Mouse (Mus musculus): ENCODE results near the gene Ephb1.

- no peak for TF ChIP-seq POLR2A (IDR thresholded peaks at IDR 0.05; ENCODE audit: insufficient read length, low read depth)
- no peak for TF ChIP-seq CEBPB (IDR thresholded peaks at IDR 0.05; ENCODE audit: insufficient read depth, poor library complexity, severe bottlenecking)
- TF ChIP-seq MYOD1 (IDR thresholded peaks at IDR 0.05; ENCODE audit: control insufficient read depth in 1 of 3, insufficient read length in 2 of 3, low read depth in 2 of 3) = no peak
- no peak for TF ChIP-seq SRF (IDR thresholded peaks at IDR 0.05; ENCODE audit: control insufficient read depth, insufficient read length, low read depth)
- no peak for TF ChIP-seq MYOG (IDR thresholded peaks at IDR 0.05; ENCODE audit: control insufficient read depth in 1 of 3, insufficient read depth in 1 of 3, insufficient read length in 2 of 3, low read depth in 2 of 3)
- no peak for TF ChIP-seq E2F4 (IDR thresholded peaks at IDR 0.05; ENCODE audit: insufficient read depth)
- TF ChIP-seq USF1 (IDR thresholded peaks at IDR 0.05; ENCODE audit: low read depth) = no peak
- TF ChIP-seq POLR2AphosphoS2 (IDR thresholded peaks at IDR 0.05; ENCODE audit: insufficient read length, low read depth) = no peak
- TF ChIP-seq TCF3 (IDR thresholded peaks at IDR 0.05; ENCODE audit: insufficient read length, low read depth) = no peak
- TF ChIP-seq TCF12 (IDR thresholded peaks at IDR 0.05; ENCODE audit: insufficient read depth, poor library complexity, severe bottlenecking) = no peak
Observed at GRCm38 (mm10) chr9:102001633-102002165, 352.8 kb downstream of the Ephb1 start.

Data from myocyte (in vitro differentiated cells).